Mouse (Mus musculus): Measurements from ENCODE around the gene Gm45062.
A peak's percentile ranks its signal among the peaks of the same experiment; 100 is the strongest.
"Not testable (repeated sequence)": the region's sequence is repeated elsewhere in the genome, so short reads cannot be mapped to it uniquely, and the experiment has no call there.

Gene Gm45062

DNA sequence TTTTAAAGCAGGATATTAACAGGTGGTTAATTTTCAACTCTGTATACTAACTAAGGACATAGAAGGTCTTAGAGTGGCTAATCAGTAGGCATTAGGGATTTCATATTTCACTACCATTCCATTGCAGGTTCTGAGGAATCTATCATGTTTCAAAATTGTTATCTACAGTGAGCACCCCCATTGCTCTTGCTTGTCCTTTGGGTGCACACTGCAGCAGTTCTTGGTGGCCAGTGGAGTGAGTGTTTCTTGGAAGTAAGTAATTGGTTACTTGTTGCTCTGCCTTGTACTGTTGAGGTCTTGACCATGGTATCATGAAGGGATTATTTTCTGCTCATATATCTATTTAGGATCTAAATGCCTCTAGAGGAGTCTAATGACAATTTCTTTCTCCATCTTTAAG is 57.0 kb downstream of the Gm45062 start:
- DNase-seq (ENCODE audit: low spot score): no peak

DNA sequence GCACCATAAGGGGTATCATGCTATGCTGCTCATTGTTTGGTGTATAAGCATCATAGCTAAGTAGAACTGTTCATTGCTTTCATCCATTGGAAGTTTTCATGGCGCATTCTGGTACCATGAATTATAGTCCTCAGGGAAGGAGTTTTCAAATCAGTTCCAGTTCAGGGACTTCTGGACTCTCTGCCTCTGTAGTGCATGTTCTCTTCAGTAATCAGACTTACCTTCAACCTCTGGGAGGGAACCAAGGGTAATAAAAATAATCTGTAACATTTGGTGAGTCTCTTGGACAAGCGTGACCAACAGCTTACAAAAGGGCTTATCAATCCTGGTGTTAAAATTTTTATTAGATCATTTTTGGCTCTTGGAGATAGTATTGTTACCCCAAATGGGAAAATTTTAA is 60.3 kb downstream of the Gm45062 start:
- no peak for DNase-seq (ENCODE audit: low spot score)

GRCm38 (mm10) chr6:8331496-8331895 is 72.2 kb downstream of the Gm45062 start:
- DNase-seq (ENCODE audit: low spot score): not testable (repeated sequence)

DNA sequence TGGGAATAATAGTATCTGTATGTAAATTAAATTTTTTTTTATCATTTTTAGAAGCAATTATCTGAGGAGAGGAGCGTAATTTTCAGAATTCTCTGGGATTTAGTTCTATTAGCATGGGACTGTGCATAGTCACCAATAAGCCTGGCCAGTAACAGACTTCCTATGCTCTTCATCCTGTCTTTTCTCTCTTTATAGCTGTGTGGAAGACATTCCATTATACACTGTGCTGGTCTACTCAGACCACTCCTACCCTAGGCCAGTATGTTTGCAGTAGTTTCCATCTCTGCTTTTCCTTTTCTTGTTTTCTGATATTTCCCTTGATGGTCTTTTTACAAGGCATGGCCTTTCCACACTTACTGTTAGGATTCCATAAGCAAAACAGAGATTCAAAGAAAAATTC is 74.1 kb downstream of the Gm45062 start:
- DNase-seq (ENCODE audit: low spot score): no peak

DNA sequence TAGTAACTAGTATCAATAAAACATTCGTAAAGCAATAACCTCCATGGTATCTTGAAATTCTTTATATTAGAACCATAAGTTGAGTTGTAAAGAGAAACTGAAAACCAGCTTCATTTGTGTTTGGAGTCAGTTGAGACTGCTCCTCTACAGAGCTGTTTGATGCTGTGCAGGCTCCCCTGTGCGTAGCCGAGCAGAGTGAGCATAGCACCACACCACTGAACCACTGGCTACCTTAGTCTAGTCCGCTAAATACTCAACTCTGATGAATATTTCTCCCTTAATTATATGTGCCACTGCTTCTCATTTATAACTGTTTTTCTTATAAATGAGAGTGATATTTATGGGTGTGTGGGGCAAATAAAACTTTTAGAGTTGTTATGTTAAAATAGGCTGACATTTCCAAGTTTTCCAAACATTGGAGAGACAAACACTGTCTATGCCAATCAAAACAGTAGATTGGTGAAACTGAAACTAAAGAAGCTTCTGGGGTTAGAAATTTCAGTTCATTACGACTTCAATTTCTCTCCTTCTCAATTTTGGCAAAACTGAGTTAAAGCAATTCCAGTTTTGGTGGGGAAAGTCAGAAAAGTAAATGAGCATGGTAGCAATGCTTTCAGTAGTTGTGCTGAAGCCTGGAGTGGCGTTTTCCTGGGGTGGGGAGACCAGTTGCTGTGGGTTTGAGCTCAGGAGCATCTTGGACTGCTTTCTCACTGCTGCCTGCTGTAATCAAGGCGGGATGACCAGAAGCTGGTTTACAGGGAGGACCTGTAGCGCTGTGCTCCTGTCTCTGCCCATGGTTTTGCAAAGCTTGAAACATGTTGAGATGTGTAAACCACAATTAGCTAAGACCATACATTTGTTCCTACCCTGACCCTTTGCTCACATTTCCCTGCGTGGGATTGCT is 77.5 kb downstream of the Gm45062 start:
- DNase-seq (ENCODE audit: low spot score): no peak

- DNase-seq (ENCODE audit: low spot score): no peak
Observed at GRCm38 (mm10) chr6:8339453-8339852, 80.2 kb downstream of the Gm45062 start.

DNA sequence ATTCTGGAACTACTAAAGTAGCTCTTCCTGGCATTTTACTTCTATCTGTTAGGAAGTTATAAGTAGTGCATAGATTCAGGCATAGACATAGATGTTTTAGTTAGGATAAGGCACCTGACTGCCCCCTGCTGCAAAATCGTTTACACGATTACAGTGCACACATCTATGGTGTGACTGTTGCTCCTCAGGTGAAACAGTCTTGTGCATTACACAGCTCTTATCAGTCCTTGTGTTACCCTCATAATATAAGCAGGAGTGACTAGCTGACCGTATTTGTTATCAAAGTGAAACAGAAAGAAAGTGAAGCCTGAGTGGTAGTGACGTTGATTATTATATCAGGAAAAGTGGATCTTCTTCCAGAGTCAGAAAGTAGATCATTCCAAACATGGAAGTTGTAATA is 84.0 kb downstream of the Gm45062 start:
- DNase-seq (ENCODE audit: low spot score): no peak

- DNase-seq (ENCODE audit: low spot score): peak; percentile 80
Observed at GRCm38 (mm10) chr6:8345219-8345856, 86.1 kb downstream of the Gm45062 start.

DNA sequence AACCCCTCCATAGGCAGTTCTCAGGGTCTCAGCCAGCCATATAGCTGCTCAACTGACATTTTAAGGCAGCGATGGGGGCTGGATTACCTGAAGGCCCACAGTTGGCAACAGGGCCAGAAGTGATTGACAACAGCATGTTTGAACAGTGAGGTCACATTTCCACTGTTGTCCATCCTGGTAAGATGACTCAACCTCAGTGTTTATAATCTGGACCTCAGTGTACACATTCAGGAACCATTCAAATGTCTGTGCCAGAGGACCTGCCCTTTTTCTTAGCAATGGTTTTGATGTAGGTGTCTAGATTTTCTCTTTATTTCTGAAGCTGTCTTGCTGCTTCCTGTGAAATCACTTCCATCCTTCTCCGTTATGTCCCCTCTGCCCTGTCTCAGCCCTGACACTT is 87.9 kb downstream of the Gm45062 start:
- DNase-seq (ENCODE audit: low spot score): peak; percentile 15

- no peak for DNase-seq (ENCODE audit: low spot score)
Observed at GRCm38 (mm10) chr6:8348344-8348743, 89.1 kb downstream of the Gm45062 start.

GRCm38 (mm10) chr6:8349060-8349670 is 89.9 kb downstream of the Gm45062 start:
- no peak for DNase-seq (ENCODE audit: low spot score)

DNA sequence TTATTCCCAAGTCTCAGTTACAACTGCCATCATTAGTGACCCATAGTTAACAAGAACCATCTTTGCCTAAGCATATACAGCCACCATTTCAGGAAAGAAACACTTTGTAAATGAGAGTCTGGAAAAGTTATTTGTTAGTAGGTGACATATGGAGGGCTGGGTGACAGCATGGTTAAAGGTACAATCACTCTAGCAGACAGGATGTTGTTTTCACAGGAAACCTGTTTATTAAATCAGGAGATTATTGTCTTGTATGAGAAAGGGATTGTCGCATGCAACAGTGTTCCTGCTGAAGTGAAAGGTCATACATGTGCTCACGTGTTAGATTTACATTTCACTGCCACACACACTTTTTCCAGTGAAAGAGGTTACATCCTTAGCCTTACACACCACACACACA is 92.3 kb downstream of the Gm45062 start:
- no peak for DNase-seq (ENCODE audit: low spot score)

DNA sequence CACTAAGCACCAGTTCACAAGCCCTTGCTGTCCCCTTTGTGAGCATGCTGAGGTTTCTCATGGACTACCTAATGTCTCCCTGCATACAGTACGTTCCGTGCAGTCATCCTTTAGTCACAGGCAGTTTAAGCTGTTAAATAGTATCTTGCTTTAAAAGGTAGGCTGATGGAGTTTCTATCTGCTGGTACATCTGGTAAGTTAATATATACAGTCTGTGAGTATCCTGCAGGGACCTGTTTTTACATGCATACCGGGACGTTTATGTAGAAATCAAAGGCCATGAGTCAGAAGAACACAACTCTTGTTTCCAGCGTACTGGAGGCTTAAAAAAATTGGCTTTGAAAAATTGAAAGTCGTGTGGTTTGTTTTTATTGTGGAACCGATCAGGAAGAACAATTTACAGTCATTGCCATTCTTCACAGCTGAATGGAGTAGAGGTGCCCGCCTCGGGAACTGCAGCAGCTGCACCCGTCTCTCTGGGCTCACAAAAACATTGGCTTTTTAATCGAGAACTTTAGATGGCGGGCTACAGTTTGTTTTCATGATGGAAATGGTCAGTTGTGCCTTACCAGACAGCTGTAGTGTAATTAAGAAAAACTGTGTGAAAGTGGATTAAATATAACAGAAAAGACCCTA is 93.4 kb downstream of the Gm45062 start:
- no peak for DNase-seq (ENCODE audit: low spot score)

DNA sequence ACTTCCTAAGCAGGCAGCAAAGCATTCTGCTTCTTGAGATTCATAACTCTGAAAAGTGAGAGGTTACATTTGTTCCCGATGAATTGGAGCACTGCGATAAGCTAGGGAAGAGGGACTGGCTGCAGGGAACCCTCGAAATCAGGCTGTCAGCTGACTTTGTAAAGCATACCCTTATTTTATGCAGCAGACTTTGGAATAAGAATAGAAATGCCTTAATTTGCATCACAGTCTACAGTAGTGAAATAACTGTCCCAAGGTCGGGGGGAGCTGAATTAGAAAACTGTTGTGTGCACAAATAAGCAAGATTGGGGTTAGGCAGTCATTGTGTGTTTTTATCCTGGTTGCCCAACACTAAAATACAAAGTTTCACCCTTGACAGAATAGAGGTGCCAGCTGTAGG is 94.2 kb downstream of the Gm45062 start:
- no peak for DNase-seq (ENCODE audit: low spot score)

GRCm38 (mm10) chr6:8354846-8355245 is 95.6 kb downstream of the Gm45062 start:
- no peak for DNase-seq (ENCODE audit: low spot score)

GRCm38 (mm10) chr6:8358232-8358631 is 99.0 kb downstream of the Gm45062 start:
- DNase-seq (ENCODE audit: low spot score): no peak

DNA sequence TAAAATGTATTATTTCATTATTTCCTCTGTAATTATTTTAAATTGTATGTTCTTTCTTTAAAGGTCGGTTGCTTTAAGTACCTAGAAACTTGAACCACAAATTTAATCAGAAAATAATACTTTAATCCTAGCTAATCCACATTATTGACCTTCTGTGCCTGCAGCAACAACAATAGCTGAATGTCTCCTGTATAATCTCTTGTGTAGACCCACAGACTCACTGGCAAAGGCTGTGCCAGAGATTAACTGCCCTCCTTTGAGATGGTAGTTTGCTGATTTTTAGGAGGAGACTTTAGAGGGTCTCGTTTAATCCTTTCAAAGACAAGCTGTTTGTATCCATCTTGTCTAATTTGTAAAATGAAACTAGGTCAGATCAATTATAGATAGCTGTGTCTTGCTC is 99.5 kb downstream of the Gm45062 start:
- no peak for DNase-seq (ENCODE audit: low spot score)

GRCm38 (mm10) chr6:8360805-8361204 is 101.6 kb downstream of the Gm45062 start:
- DNase-seq (ENCODE audit: low spot score): no peak

DNA sequence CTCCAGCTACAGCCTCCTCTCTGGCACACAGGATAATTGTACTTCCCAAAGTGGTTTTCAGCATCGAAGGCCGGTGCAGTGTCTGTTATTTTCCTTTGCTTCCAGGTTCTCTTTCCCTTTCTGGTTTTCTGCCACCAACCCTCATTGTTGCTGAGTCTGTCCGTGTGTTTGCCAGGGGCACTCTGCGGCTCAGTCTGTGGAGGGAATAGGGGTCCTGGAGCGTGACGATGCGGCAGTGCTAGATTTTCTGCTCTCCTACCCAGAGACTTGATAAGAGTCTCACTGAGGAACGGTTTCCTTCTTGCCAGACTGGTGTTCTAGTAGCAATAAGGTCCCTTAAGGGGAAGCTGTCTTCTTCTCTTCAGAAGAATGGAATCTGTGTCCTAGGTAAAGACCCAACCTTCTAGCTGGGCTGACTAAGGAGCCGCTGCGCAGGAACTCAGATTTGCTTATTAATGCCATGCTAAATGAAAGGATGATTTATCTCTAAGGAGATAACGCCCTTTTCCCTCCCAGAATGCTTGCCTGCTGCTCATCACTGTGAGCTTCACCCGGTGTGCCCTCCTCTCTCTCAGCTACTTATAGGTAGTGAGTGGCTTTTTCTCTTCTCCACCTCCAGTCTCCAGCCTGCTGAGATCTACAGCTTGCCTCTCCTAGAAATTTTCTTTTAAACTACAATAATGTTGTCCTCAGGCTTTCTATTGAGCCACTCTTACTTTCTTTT is 104.9 kb downstream of the Gm45062 start:
- no peak for DNase-seq (ENCODE audit: low spot score)

DNA sequence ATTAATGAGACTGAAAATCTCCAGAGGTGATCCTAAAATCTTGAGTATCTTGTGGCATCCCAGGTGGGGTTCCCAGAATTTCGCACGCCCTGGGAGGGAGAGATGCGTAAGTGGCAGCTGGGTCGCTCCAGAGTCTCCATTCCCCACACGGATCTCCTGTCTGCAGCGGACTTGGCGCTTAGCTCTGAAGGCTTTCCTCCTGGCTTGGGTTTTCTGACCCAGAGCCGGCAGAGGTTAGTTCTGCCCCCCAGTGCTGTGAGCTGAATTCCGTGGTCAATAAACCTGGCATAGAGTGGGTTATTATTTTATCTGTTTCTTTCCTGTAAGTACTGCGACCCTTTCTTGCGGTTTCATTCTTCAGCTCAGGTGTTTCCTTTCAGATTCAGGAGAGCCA is 105.5 kb downstream of the Gm45062 start:
- no peak for DNase-seq (ENCODE audit: low spot score)

DNA sequence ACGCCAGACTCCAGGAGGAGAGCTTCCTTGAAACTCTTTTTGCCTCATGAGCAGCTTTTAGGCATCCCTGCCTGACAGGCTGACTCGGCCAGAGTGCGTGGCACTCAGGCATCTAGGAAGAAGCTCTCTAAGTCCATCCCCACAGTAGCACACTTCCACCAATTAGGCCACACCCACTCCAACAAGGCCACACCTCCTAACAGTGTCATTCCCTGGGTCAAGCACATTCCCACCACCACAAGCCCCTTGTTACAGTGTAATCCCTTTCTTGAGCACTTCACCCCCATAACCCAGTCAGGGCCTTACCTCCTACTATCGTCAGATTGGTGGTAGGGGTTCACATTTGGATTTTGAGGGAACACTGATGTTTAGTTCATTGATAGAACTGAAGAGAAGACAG is 108.4 kb downstream of the Gm45062 start:
- no peak for DNase-seq (ENCODE audit: low spot score)

Data from lung, postnatal 25 days (tissue).